Mouse (Mus musculus) olfactory bulb, adult 2 months (tissue): ENCODE data around the gene Mettl27.

Experiments
- CTCF ChIP-seq: fragments of 200-500 bp; IDR thresholded peaks from 2 replicates; pipeline ENCODE4 v1.5.1; 2012; ENCODE audit warnings: low read depth, mild to moderate bottlenecking, low read length, moderate library complexity; ENCODE audit not compliant: insufficient read depth
- POLR2A ChIP-seq: fragments of 200-500 bp; IDR thresholded peaks from 2 replicates; pipeline ENCODE4 v1.6.1; 2012; ENCODE audit warnings: mild to moderate bottlenecking, low read depth, low read length, moderate library complexity; ENCODE audit not compliant: insufficient read depth

DNA sequence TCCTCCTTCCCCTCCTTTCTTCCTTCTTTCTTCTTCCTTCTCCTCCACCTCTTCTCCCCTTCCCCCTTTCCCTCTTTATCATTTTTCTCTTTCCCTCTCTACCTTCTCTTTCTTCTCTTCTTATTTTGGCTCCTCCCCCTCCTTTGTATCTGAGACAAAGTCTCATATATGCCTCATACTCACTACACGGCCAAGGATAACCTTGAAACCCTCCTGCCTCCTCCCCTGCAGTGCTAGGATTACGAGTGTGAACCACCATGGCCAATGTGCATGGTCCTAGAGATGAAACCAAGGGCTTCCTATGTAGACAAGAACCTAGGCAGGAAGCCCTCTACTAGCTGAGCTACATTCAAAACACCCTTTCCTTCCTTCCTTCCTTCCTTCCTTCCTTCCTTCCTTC, 42.8 kb downstream of the Mettl27 start:
- no peak for TF ChIP-seq CTCF
- no peak for TF ChIP-seq POLR2A
